Mouse (Mus musculus): ENCODE measurements around the gene Arhgef10l. TPM values are rescaled to one million over a fixed set of nuclear protein-coding genes. Genes with fewer than 3 reads are reported as not detected.

Gene Arhgef10l
- under 1 TPM; 0.32 to 0.71 TPM for total RNA-seq (2023)

DNA sequence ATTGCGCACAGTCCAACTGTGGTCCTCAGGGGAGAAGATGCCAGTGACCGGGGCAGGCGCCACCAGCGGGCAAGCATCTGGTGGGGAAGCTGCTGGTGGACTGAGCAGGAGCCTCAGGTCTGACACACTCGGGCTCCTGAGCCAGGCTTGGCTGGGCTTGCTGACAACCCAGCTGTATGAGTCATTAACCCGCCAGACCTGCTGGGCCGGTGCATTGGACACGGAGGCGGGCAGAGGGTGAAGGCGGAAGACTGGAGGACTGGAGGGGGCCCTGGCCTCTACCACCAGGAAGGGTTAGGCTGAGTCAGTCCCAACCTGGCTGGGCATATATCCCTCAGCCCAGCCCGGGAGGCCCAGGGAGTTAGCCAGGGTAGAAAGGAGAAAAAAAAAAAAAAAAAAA, at the start of gene Arhgef10l:
Gene Arhgef10l, minus strand, starts transcription at position 253 of the 400 bp plus-strand sequence.

DNA sequence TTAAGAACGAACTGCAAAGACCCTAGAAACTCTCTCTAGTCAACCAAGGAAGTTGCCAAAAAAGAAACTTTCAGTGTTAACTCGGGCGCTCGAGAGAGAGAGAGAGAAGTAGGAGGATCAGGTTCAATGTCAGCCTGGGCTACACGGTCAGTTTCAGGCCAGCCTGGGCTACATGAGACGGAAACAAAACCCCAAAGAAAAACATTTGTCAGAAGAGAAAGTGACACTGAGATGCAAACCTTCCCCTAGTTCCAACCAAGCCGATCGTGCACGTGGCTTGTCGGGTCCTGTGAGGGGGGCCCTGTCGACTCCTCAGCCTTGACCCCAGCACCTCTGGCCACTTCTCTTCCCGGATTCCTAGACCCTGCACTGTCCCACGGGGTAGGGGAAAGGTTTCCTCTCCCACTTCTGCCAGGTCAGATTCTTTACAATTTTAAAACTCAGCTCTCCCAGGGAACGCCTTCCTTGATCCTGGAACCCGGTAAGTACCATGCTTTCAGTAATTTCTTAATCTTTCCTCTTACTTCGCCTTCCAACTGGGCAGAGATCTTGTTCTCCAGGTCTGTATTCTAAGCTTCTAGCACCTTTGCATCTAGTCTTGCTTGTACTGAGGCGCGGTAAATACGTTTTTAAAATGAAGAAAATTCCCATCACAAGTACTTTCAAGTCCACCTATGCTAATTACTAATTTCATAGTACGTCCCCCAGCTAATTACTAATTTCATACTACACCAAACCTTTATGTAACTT, 34.6 kb upstream of the Arhgef10l start, which contains the start of gene Rcc2:
Gene Rcc2, plus strand, starts transcription at position 273 of the 750 bp plus-strand sequence.

Other genes starting within 250 kb of the Arhgef10l start
- gene Rcc2, start 34.5 kb upstream of the Arhgef10l start, total RNA-seq (2023): 100 to 1,000 TPM; 177 to 182 TPM
- not detected for gene Padi6, start 76.6 kb upstream of the Arhgef10l start, total RNA-seq (2023)
- under 1 TPM; 0.44 to 0.90 TPM for gene Padi4, start 108.2 kb upstream of the Arhgef10l start, total RNA-seq (2023)
- not detected for gene Padi3, start 144.6 kb upstream of the Arhgef10l start, total RNA-seq (2023)
- not detected for gene Padi1, start 179.8 kb upstream of the Arhgef10l start, total RNA-seq (2023)
- gene Padi2, start 240.3 kb upstream of the Arhgef10l start, total RNA-seq (2023): 10 to 100 TPM; 12.2 to 12.3 TPM

Data from B cell, adult 67 days (primary cell).